Mouse (Mus musculus) erythroblast, embryonic 14.5 days (primary cell): ENCODE results near the gene Robo1.

Source experiments
- GATA1 ChIP-seq: IDR thresholded peaks from 2 replicates; pipeline ENCODE4 v1.6.1; 2012; ENCODE audit warnings: low read length, inconsistent platforms, mixed read lengths
- TAL1 ChIP-seq: IDR thresholded peaks from 3 replicates; pipeline ENCODE4 v1.6.1; 2012; ENCODE audit warnings: low read length, inconsistent platforms, mixed read lengths

DNA sequence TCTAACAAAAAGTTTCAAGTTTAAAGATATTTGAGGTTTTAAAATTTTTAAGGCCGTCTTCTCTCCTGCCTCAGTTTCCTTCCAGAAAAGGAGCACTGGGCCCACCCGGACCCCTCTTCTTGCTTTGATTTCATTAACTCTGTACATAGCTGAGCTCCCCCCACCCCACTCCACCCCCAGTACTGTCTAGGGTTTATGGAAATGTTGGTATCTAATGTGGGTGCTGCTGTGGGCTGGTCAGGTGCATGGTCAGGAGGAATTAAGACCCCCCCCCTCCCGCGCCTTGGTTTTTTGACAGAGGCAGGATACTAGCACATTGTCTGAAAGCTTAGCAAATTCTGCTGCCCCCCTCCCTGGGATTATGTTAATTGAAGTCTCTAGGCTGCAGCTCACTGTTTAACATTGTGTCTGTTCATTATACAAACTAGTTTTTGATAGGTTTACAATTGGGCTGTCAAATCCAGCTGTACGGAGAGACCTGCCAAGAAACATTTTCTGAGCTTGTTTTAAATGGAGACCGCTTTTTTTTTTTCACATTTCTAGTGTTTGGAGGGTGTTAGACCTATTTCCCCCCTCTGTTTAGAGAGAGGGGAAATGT, 620.5 kb downstream of the Robo1 start:
- TF ChIP-seq GATA1 (no peak), TAL1 (no peak)
